Mouse (Mus musculus): ENCODE data around the gene Cdh13. TPM values are rescaled to one million over a fixed set of nuclear protein-coding genes. Genes with fewer than 3 reads are reported as not detected.

Cdh13 gene
- polyA plus RNA-seq, 1 experiment from 2014 or later: 44.4 TPM

DNA sequence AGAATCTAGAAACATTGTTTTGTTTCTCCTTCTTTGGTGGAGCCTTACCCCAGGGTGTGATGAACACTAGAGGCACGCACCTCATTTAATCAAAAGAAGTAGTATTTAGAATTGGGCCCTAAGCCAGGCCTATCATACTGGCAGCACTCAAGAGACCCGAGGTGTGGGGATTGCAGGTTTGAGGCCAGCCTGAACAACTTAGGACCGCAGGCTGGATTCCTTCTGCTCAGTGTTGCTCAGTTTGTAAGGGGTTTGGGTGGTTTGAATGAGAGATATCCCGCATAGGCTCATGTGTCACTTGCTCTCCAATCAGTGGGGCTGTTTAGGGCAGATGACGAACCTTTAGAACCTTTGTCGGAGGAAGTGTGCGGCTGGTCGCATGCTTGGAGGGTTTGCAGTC lies 96.5 kb downstream of the Cdh13 start:
- Histone ChIP-seq H3K4me2 (0 out of 2 replicates have a peak overlapping the region, but pooled peaks have one; percentile 1), H3K9me3 (replicated peaks) (no peaks in the 10 kb centered on the region), H3K9ac (no peak overlapping the region), H3K27ac (ENCODE audit: poor library complexity, severe bottlenecking) (peak overlapping the region; percentile 89), H3K4me1 (replicated peaks) (peaks cover 53% of the 10 kb centered on the region), H3K36me3 (no peaks in the 10 kb centered on the region), H3K27me3 (replicated peaks) (no peaks in the 10 kb centered on the region), H3K4me3 (no peak overlapping the region)
- no peak for ATAC-seq (ENCODE audit: insufficient number of reproducible peaks, low FRiP score)
- 50% methylated on average over 8 of the region's 8 CpGs for WGBS

DNA sequence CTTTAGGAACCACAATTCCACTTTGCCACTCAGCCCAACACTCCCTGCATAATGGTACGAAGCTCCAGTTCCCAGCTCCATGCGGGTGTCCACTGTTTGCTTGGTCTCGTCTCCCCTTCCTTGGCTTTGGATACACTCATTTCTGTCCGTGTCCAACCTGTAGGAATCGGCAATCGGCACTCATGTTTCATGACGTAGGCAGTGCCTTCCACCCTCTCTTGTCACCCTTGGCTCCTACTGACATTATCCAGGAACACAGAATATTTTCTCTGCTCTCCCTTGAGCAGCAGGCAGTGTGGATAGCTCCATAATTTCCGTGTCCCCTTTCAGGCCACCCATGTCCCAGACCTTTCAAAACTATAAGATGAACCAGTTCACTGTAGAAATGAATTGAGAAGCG lies 97.2 kb downstream of the Cdh13 start:
- Histone ChIP-seq H3K4me1 (replicated peaks) (peaks cover 53% of the 10 kb centered on the region), H3K4me3 (no peak overlapping the region), H3K27ac (ENCODE audit: poor library complexity, severe bottlenecking) (peak overlapping the region; percentile 15; the same call in 1 of the 2 replicates), H3K36me3 (0 out of 2 replicates have a peak, but pooled peaks cover under 1% of the 10 kb centered on the region), H3K4me2 (peak overlapping the region; percentile 1; the same call in 1 of the 2 replicates), H3K9me3 (replicated peaks) (no peaks in the 10 kb centered on the region; the same call in 1 of the 2 replicates), H3K27me3 (replicated peaks) (no peaks in the 10 kb centered on the region), H3K9ac (no peak overlapping the region)
- 46% methylated on average over 9 of the region's 9 CpGs for WGBS
- ATAC-seq (ENCODE audit: insufficient number of reproducible peaks, low FRiP score): no peak

DNA sequence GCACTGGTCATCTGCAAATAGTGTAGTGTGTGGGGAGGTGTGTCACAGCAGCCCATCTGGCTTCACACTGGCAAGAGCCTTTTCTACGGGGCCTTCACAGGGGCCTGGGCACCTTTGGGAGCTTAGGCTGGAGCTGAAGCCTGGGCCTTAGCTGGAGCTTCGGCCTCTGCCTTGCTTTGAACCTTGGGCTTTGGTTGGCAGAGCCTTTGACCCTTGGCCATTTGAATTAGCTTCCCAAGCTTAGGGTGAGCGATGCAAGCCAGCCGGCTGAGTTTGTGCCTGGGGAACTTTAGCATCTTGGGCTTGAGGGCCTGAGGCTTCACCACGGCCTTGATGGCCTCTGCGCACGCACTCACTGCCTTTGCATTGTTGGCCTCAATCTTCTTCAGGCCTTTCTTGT lies 98.1 kb downstream of the Cdh13 start:
- Histone ChIP-seq H3K4me1 (replicated peaks) (peaks cover 52% of the 10 kb centered on the region), H3K36me3 (0 out of 2 replicates have a peak, but pooled peaks cover 2% of the 10 kb centered on the region), H3K4me2 (no peak overlapping the region), H3K27me3 (replicated peaks) (no peaks in the 10 kb centered on the region), H3K9me3 (replicated peaks) (no peaks in the 10 kb centered on the region; the same call in 1 of the 2 replicates), H3K27ac (ENCODE audit: poor library complexity, severe bottlenecking) (no peak overlapping the region), H3K9ac (no peak overlapping the region), H3K4me3 (no peak overlapping the region)
- no peak for ATAC-seq (ENCODE audit: insufficient number of reproducible peaks, low FRiP score)
- WGBS: 87% methylated on average over 7 of the region's 7 CpGs

DNA sequence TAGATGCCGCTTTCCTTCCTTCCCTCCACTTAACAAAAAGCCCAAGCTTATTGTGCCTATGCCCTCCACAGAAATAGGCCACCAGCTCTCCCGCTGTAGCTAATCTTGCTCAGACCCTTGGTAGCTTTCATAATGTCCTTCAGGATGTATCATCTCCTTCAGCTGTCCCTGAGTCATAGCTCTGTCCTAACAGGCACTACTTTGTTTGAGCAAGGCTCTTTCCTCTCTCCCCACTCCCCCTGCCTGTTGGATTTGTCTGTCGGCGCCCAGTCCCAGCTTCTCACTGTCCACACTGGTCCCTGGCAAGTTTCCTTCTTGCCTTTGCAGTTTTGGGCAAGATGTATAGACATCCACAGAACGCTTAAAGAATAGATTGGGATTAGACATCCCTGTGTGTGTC lies 100.8 kb downstream of the Cdh13 start:
- ATAC-seq (ENCODE audit: insufficient number of reproducible peaks, low FRiP score): no peak
- Histone ChIP-seq H3K4me1 (replicated peaks) (peaks cover 26% of the 10 kb centered on the region), H3K9me3 (replicated peaks) (no peaks in the 10 kb centered on the region; the same call in 1 of the 2 replicates), H3K9ac (no peak overlapping the region), H3K4me2 (no peak overlapping the region), H3K27me3 (replicated peaks) (no peaks in the 10 kb centered on the region), H3K27ac (ENCODE audit: poor library complexity, severe bottlenecking) (no peak overlapping the region), H3K36me3 (0 out of 2 replicates have a peak, but pooled peaks cover 2% of the 10 kb centered on the region), H3K4me3 (no peak overlapping the region)
- 70% methylated on average over 5 of the region's 5 CpGs for WGBS

DNA sequence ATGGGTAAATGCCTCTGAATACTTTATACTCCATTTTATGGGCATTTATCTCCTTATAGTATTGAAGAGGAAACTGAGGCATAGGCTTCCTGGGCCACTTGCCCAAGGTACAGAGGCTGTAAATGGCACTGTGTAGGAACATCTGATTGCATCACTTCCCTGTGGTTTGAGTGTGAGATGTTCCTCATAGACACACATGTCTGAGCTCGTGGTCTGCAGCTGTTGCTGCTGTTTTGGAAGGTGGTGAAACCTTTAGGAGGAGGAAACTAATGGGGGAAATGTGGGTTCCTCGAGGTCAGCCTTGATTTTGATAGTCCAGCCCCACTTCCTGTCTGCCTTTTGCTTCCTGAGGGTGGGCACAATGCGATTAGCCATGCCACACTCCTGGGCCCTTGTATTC lies 105.9 kb downstream of the Cdh13 start:
- Histone ChIP-seq H3K36me3 (0 out of 2 replicates have a peak, but pooled peaks cover 2% of the 10 kb centered on the region), H3K27ac (ENCODE audit: poor library complexity, severe bottlenecking) (no peak overlapping the region), H3K27me3 (replicated peaks) (no peaks in the 10 kb centered on the region), H3K4me1 (replicated peaks) (0 out of 2 replicates have a peak, but pooled peaks cover 2% of the 10 kb centered on the region), H3K9ac (no peak overlapping the region), H3K9me3 (replicated peaks) (peaks cover 3% of the 10 kb centered on the region; the same call in 1 of the 2 replicates), H3K4me2 (no peak overlapping the region), H3K4me3 (no peak overlapping the region)
- 63% methylated on average over 3 of the region's 3 CpGs for WGBS
- no peak for ATAC-seq (ENCODE audit: insufficient number of reproducible peaks, low FRiP score)

GRCm38 (mm10) chr8:118393909-118394650 lies 110.5 kb downstream of the Cdh13 start:
- Histone ChIP-seq H3K27ac (ENCODE audit: poor library complexity, severe bottlenecking) (no peak overlapping the region), H3K4me1 (replicated peaks) (no peaks in the 10 kb centered on the region; the same call in 1 of the 2 replicates), H3K9me3 (replicated peaks) (0 out of 2 replicates have a peak, but pooled peaks cover 3% of the 10 kb centered on the region), H3K4me2 (no peak overlapping the region), H3K9ac (no peak overlapping the region), H3K36me3 (no peaks in the 10 kb centered on the region), H3K4me3 (no peak overlapping the region), H3K27me3 (replicated peaks) (no peaks in the 10 kb centered on the region)
- ATAC-seq (ENCODE audit: insufficient number of reproducible peaks, low FRiP score): peak; percentile 80
- 71% methylated on average over 7 of the region's 7 CpGs for WGBS

DNA sequence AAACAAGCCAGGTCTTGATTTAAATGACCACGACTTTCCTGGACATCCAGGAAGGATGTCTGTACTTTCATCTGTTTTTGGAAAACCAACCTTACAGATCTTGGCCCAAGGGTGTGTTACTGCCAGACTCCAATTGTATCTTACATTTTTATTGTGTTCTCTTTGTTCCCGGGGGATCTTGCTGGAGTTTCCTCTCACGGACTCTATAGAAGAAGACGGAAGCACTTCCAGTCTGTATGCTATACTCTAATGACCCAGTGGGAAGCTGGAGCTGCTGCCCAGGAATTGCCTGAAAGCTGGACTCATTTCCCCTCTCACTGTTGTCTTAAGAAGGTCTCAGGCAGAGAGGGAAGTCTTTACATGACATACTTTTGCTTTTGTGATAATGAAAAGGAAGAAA lies 111.6 kb downstream of the Cdh13 start:
- H3K27me3 ChIP-seq (replicated peaks): no peaks in the 10 kb centered on the region
- no peak overlapping the region for H3K4me2 ChIP-seq
- ATAC-seq (ENCODE audit: insufficient number of reproducible peaks, low FRiP score): peak; percentile 51; the same call in 1 of the 2 replicates
- no peaks in the 10 kb centered on the region for H3K36me3 ChIP-seq
- H3K9ac ChIP-seq: no peak overlapping the region
- H3K4me1 ChIP-seq (replicated peaks): no peaks in the 10 kb centered on the region; the same call in 1 of the 2 replicates
- no peak overlapping the region for H3K4me3 ChIP-seq
- H3K27ac ChIP-seq (ENCODE audit: poor library complexity, severe bottlenecking): no peak overlapping the region
- WGBS: 68% methylated on average over 4 of the region's 4 CpGs
- no peaks in the 10 kb centered on the region for H3K9me3 ChIP-seq (replicated peaks)

- 85% methylated on average over 3 of the region's 3 CpGs for WGBS
- ATAC-seq (ENCODE audit: insufficient number of reproducible peaks, low FRiP score): no peak
- no peaks in the 10 kb centered on the region for H3K4me1 ChIP-seq (replicated peaks)
These were observed 121.3 kb downstream of the Cdh13 start for GRCm38 (mm10) chr8:118404836-118405235.

DNA sequence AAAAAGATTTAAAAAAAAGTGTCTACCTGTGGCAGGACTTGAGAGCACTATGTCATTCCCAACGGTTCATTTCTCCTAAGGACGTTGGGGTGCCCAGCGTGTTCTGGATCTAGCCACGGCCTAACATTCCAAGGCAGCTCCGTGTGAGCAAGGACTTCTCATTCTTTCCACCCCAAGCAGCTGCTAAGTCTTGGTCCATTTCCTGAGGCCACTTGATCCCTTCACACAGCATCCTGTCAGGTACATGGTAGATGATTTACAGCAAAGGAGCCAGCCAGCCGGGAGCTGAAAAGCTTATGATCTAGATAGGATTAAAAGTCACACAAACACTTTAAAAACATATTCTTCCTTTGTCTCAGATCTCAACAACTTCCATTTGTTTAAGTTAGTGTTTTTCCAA lies 123.8 kb downstream of the Cdh13 start:
- no peak overlapping the region for H3K27ac ChIP-seq (ENCODE audit: poor library complexity, severe bottlenecking)
- no peaks in the 10 kb centered on the region for H3K36me3 ChIP-seq
- H3K9ac ChIP-seq: no peak overlapping the region
- no peak overlapping the region for H3K4me3 ChIP-seq
- no peaks in the 10 kb centered on the region for H3K4me1 ChIP-seq (replicated peaks)
- peaks cover 7% of the 10 kb centered on the region; the same call in 1 of the 2 replicates for H3K9me3 ChIP-seq (replicated peaks)
- H3K4me2 ChIP-seq: no peak overlapping the region
- no peak for ATAC-seq (ENCODE audit: insufficient number of reproducible peaks, low FRiP score)
- no peaks in the 10 kb centered on the region for H3K27me3 ChIP-seq (replicated peaks)
- WGBS: 57% methylated on average over 6 of the region's 6 CpGs

More at GRCm38 (mm10) chr8:118404836-118405235, 121.3 kb downstream of the Cdh13 start:
- Histone ChIP-seq H3K4me3 (no peak overlapping the region), H3K27ac (ENCODE audit: poor library complexity, severe bottlenecking) (no peak overlapping the region), H3K27me3 (replicated peaks) (no peaks in the 10 kb centered on the region), H3K36me3 (no peaks in the 10 kb centered on the region), H3K4me2 (no peak overlapping the region), H3K9me3 (replicated peaks) (no peaks in the 10 kb centered on the region), H3K9ac (no peak overlapping the region)

DNA sequence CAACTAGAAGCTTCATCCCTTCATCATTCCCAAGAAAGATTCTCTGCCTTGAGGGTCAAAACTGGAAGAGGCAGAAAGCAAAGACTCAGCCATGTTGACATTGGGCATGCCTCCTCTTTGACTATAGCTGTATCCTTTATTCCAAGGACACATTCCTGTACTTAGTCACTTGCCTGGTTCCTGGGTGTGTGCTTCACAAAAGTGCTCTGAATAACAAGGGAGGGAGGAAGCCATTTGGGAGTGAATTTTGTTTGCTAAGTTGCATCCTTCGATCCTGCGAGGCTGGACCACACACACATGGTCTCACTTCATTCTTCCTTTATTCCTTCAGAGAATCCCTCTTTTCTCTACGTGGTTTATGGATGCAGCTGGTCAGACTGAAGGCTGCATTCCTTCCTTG lies 125.9 kb downstream of the Cdh13 start:
- no peak for ATAC-seq (ENCODE audit: insufficient number of reproducible peaks, low FRiP score)
- WGBS: 85% methylated on average over 3 of the region's 3 CpGs
- Histone ChIP-seq H3K9ac (no peak overlapping the region), H3K4me2 (no peak overlapping the region), H3K9me3 (replicated peaks) (peaks cover 12% of the 10 kb centered on the region; the same call in 1 of the 2 replicates), H3K27me3 (replicated peaks) (no peaks in the 10 kb centered on the region), H3K4me1 (replicated peaks) (no peaks in the 10 kb centered on the region), H3K36me3 (no peaks in the 10 kb centered on the region), H3K4me3 (no peak overlapping the region), H3K27ac (ENCODE audit: poor library complexity, severe bottlenecking) (no peak overlapping the region)

DNA sequence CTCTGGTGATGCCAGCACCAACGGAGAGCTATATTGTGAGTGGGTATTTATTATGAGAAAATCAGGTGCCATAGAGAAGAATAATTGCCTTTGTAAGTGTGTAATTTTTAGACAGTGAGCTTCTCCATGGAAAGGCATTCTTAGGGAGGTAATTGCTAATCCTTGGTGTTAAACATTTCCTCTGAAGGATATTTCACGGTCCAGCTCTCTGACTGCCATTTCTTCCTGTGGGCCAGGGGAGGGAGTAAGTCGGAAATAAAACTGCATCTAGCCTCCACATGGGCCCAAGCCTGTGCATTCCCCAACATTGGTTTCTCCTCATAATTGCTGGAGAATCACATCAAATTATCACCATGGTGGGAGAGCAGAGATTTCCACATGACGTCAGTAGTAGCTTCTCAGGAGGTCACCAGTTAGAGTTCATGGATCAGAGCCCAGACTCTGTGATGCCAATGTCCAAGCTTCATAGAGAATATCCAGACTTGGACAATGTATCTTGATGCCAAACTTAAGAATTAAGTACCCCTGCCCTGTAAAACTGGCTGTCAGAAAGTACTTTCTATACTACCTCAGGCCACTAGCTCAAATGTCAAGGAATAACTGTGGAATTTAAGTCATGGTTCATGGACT lies 126.9 kb downstream of the Cdh13 start:
- H3K4me1 ChIP-seq (replicated peaks): no peaks in the 10 kb centered on the region
- no peak for ATAC-seq (ENCODE audit: insufficient number of reproducible peaks, low FRiP score)
- no peak overlapping the region for H3K4me3 ChIP-seq
- H3K27ac ChIP-seq (ENCODE audit: poor library complexity, severe bottlenecking): no peak overlapping the region
- no peak overlapping the region for H3K9ac ChIP-seq
- 91% methylated on average over 4 of the region's 4 CpGs for WGBS
- H3K9me3 ChIP-seq (replicated peaks): peaks cover 12% of the 10 kb centered on the region; the same call in 1 of the 2 replicates
- no peak overlapping the region for H3K4me2 ChIP-seq
- no peaks in the 10 kb centered on the region for H3K36me3 ChIP-seq
- H3K27me3 ChIP-seq (replicated peaks): no peaks in the 10 kb centered on the region
